Mouse (Mus musculus) bone marrow, adult 2 months (tissue): Measurements from ENCODE around the gene Actb. TPM values are rescaled to one million over a fixed set of nuclear protein-coding genes. Genes with fewer than 3 reads are reported as not detected.
A peak's percentile ranks its signal among the peaks of the same experiment; 100 is the strongest.

Source experiments
- H3K27ac ChIP-seq: fragments of 200-500 bp; 2 replicates; pipeline ENCODE4 v1.5.1; 2012; ENCODE audit warnings: low read depth, mild to moderate bottlenecking, control low read depth, inconsistent platforms, low read length; ENCODE audit not compliant: control insufficient read depth, poor library complexity, insufficient read depth
- H3K4me1 ChIP-seq: fragments of 200-500 bp; 2 replicates; pipeline ENCODE4 v1.6.1; 2011; ENCODE audit warnings: low read length; ENCODE audit not compliant: control insufficient read depth, insufficient read depth
- H3K4me3 ChIP-seq: fragments of 200-500 bp; replicated peaks from 2 replicates; pipeline ENCODE3; 2011; ENCODE audit warnings: mild to moderate bottlenecking, low read depth, low read length, control low read depth; ENCODE audit not compliant: control insufficient read depth
- CTCF ChIP-seq: fragments of 200-500 bp; IDR thresholded peaks from 2 replicates; pipeline ENCODE4 v1.5.1; 2011; ENCODE audit warnings: low read length, control low read depth; ENCODE audit not compliant: control insufficient read depth, insufficient read depth
- POLR2A ChIP-seq: fragments of 200-500 bp; IDR thresholded peaks from 2 replicates; pipeline ENCODE4 v1.6.1; 2011; ENCODE audit warnings: low read depth, mild to moderate bottlenecking, control low read depth, low read length, borderline replicate concordance; ENCODE audit not compliant: control insufficient read depth
- WGBS: fragments of 180-500 bp; shearing (Covaris S2); methylation state at CpG from one replicate; pipeline ENCODE4 v1.1.7; 2018; 5-methylcytosine and 5-hydroxymethylcytosine counted together
- polyA plus RNA-seq: library from polyadenylated mRNA; stranded (reverse); fragments of >200 nt; gene quantifications from 2 replicates; pipeline ENCODE4 v1.2.4, GENCODE M21; 2011; ENCODE audit warnings: low replicate concordance; ENCODE audit not compliant: missing spikeins, insufficient read depth, insufficient read length

The Actb gene
- polyA plus RNA-seq, 1 experiment = 7,097 TPM

GRCm38 (mm10) chr5:142907048-142907802 lies 671 bp upstream of the Actb start:
- 11% methylated on average over 14 of the region's 14 CpGs for whole genome bisulfite sequencing
- peaks cover 6% of the 10 kb centered on the region; the same call in 1 of the 2 replicates for H3K4me1 ChIP-seq
- TF ChIP-seq POLR2A = no peak
- TF ChIP-seq CTCF = no peak
- peak overlapping the region; percentile 98 for H3K27ac ChIP-seq
- H3K4me3 ChIP-seq = peak overlapping the region; percentile 81

DNA sequence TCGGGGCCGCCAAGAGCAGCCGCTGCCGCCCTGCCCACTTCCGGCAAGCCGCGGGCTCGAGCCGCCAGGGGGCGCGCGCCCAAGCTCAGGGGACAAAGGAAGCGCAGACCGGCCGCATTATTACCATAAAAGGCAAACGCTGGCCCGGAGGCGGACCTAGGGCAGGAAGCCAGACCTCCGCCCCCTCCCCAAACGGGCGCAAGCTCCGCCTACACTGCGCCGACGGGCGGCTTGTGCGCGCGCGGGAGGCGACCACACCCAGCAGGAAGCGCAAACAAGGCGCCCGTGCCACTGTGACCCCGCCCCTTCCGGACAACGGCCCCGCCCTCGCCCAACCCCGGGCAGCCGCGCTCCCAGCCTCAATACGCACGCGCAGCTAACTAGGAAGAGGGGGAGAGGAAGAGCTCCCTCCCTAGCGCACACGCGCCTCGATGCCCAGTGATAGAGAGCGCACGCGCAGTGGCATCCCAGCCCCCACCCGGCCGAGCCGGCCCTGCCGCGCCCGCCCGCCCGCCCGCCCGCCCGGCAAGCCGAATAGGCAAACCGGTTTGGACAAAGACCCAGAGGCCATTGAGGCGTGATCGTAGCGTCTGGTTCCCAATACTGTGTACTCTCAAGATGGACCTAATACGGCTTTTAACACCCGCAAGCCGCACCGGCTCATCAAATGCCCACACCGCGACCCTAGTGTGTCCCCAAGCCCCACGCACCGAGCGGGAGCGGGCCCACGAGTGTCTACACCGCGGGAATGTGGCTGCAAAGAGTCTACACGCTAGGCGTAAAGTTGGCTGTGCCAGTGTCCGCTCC lies 626 bp downstream of the Actb start:
- under 1% methylated on average over 84 of the region's 84 CpGs for WGBS
- TF ChIP-seq POLR2A (peak; percentile 69), CTCF (peak; percentile 81)
- peak overlapping the region; percentile 75 for H3K4me3 ChIP-seq
- peaks cover 3% of the 10 kb centered on the region; the same call in 1 of the 2 replicates for H3K4me1 ChIP-seq
- H3K27ac ChIP-seq = peak overlapping the region; percentile 98

- Histone ChIP-seq H3K27ac (peak overlapping the region; percentile 89), H3K4me3 (peak overlapping the region; percentile 75), H3K4me1 (peaks cover 2% of the 10 kb centered on the region; the same call in 1 of the 2 replicates)
- WGBS = under 1% methylated on average over 27 of the region's 27 CpGs
- TF ChIP-seq CTCF (no peak), POLR2A (no peak)
Measured at GRCm38 (mm10) chr5:142905038-142905695, 1.4 kb downstream of the Actb start.

GRCm38 (mm10) chr5:142904208-142905037 lies 2.1 kb downstream of the Actb start:
- TF ChIP-seq CTCF = no peak
- TF ChIP-seq POLR2A = no peak
- 21% methylated on average over 19 of the region's 19 CpGs for WGBS
- peaks cover 2% of the 10 kb centered on the region; the same call in 1 of the 2 replicates for H3K4me1 ChIP-seq

DNA sequence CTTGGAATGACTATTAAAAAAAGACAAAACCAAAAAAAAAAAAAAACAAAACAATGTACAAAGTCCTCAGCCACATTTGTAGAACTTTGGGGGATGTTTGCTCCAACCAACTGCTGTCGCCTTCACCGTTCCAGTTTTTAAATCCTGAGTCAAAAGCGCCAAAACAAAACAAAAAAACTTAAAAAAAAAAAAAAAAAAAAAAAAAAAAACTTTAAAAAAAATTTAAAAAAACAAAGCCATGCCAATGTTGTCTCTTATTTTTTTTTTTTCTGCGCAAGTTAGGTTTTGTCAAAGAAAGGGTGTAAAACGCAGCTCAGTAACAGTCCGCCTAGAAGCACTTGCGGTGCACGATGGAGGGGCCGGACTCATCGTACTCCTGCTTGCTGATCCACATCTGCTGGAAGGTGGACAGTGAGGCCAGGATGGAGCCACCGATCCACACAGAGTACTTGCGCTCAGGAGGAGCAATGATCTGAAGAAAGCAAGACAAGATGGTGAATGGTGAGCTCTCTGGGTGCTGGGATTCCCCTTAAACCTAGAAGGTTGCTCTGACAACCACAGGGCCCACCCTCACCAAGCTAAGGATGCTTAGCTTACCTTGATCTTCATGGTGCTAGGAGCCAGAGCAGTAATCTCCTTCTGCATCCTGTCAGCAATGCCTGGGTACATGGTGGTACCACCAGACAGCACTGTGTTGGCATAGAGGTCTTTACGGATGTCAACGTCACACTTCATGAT lies 2.9 kb downstream of the Actb start:
- H3K27ac ChIP-seq = no peak overlapping the region
- 54% methylated on average over 14 of the region's 14 CpGs for WGBS
- peak overlapping the region; percentile 75 for H3K4me3 ChIP-seq
- peaks cover 2% of the 10 kb centered on the region; the same call in 1 of the 2 replicates for H3K4me1 ChIP-seq
- TF ChIP-seq POLR2A (no peak), CTCF (no peak)

More at GRCm38 (mm10) chr5:142904208-142905037, 2.1 kb downstream of the Actb start:
- Histone ChIP-seq H3K27ac (peak overlapping the region; percentile 28; the same call in 1 of the 2 replicates), H3K4me3 (peak overlapping the region; percentile 75)

- H3K27ac ChIP-seq = 0 out of 2 replicates have a peak overlapping the region, but pooled peaks have one; percentile 3
- H3K4me1 ChIP-seq = peaks cover 1% of the 10 kb centered on the region; the same call in 1 of the 2 replicates
- H3K4me3 ChIP-seq = peak overlapping the region; percentile 22
- TF ChIP-seq CTCF = no peak
- 69% methylated on average over 5 of the region's 5 CpGs for WGBS
Measured at GRCm38 (mm10) chr5:142902506-142903314, 3.8 kb downstream of the Actb start.
